Mouse (Mus musculus): Measurements from ENCODE around the gene Slc27a1. TPM values are rescaled to one million over a fixed set of nuclear protein-coding genes. Genes with fewer than 3 reads are reported as not detected.
"Not testable (repeated sequence)": the region's sequence is repeated elsewhere in the genome, so short reads cannot be mapped to it uniquely, and the experiment has no call there.

Slc27a1 gene
- total and polyA plus RNA-seq, 2 experiments = 7.2 to 15.7 TPM

DNA sequence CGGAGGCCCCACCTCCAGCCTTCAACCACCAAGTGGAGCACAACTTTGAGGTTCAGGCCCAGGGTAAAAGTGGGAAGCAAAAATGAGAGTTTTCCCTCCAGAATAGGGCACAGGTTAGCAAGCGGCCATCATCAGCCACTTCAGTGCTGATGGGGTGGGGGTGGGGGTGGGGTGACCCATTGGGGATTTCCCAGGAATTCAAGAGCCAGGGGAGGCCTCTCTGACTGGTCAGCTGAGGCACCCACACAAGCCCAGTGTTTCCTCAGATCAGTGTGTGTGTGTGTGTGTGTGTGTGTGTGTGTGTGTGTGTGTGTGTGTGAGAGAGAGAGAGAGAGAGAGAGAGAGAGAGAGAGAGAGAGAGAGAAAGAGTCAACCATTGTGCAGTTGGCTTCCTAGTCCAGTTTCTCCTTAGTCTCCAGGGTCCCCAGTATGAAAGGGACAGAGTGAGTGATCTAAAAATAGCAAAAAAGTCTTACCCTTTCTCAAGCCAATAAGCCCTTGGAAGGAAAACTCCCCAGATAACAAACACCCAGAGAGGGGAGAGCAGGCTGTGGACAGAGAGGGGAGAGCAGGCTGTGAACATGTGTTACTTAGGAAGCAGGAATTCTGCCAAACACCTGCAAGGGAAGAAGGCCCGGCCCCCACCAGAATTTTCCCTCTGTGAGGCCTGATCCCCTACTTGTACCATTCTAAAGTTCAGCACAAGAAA lies 41.4 kb upstream of the Slc27a1 start:
- Histone ChIP-seq H3K4me1 (ENCODE audit: control insufficient read depth, insufficient read depth, low read length) (no peaks in the 10 kb centered on the region; the same call in 1 of the 2 replicates), H3K27ac (replicated peaks; ENCODE audit: insufficient read depth, low read depth, low read length) (peak overlapping the region; percentile 44), H3K79me2 (ENCODE audit: control insufficient read depth, insufficient read depth, low read length) (no peaks in the 10 kb centered on the region), H3K36me3 (ENCODE audit: control insufficient read depth, insufficient read depth, low read length) (no peaks in the 10 kb centered on the region), H3K27me3 (ENCODE audit: control insufficient read depth, insufficient read depth, low read length) (no peaks in the 10 kb centered on the region), H3K9ac (ENCODE audit: low read depth, low read length) (no peak overlapping the region), H3K4me3 (ENCODE audit: insufficient read depth, low read depth, low read length) (no peak overlapping the region)
- TF ChIP-seq POLR2A (IDR thresholded peaks at IDR 0.05; ENCODE audit: extremely low read depth, insufficient read depth, low read length) = no peak
- TF ChIP-seq CTCF (IDR thresholded peaks at IDR 0.05; ENCODE audit: low read depth, low read length) = no peak
- DNase-seq (ENCODE audit: extremely low read depth, low read depth, low spot score) = no peak
- 71% methylated on average over 3 of the region's 3 CpGs for WGBS

GRCm38 (mm10) chr8:71528362-71529073 lies 40.2 kb upstream of the Slc27a1 start:
- no peak overlapping the region for H3K4me3 ChIP-seq (ENCODE audit: insufficient read depth, low read depth, low read length)
- no peaks in the 10 kb centered on the region; the same call in 1 of the 2 replicates for H3K4me1 ChIP-seq (ENCODE audit: control insufficient read depth, insufficient read depth, low read length)
- peak overlapping the region; percentile 67 for H3K27ac ChIP-seq (replicated peaks; ENCODE audit: insufficient read depth, low read depth, low read length)
- no peaks in the 10 kb centered on the region for H3K27me3 ChIP-seq (ENCODE audit: control insufficient read depth, insufficient read depth, low read length)
- no peaks in the 10 kb centered on the region for H3K36me3 ChIP-seq (ENCODE audit: control insufficient read depth, insufficient read depth, low read length)
- TF ChIP-seq POLR2A (IDR thresholded peaks at IDR 0.05; ENCODE audit: extremely low read depth, insufficient read depth, low read length) = no peak
- no peak for TF ChIP-seq CTCF (IDR thresholded peaks at IDR 0.05; ENCODE audit: low read depth, low read length)
- no peak overlapping the region for H3K9ac ChIP-seq (ENCODE audit: low read depth, low read length)
- H3K79me2 ChIP-seq (ENCODE audit: control insufficient read depth, insufficient read depth, low read length) = no peaks in the 10 kb centered on the region
- no peak for DNase-seq (ENCODE audit: extremely low read depth, low read depth, low spot score)
- WGBS = 78% methylated on average over 11 of the region's 11 CpGs

DNA sequence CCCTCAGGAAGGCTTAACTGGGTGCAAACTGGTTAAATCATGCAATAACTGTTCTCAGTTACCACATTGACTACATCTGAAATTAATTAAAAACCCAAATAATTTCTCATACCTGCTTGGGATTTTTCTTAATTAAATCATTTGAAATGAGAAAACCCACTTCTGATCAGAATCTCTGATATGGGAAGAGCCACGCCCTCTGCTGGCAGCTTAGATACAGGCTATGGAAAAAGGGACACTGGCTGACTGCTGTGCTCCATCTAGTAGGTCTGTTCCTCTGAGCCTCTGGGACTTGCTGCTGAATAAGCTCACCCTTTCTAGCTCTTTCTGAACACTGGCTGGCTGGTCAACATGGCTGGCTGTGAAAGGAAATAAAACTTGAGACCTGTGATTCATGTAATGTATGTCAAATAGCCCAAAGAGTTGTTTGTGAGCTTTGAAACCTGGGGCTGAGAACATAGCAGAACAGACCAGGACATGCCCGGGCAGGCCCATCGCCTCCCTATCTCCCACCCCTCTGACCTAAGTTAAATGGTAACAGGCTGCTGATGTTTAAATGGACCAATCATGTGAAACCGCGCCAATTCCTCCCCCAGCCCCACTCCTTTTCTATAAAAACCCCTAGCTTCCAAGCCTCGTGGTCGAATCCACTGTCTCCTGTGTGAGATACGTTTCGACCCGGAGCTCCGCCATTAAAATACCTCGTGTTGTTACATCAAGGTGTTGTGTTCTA lies 37.8 kb upstream of the Slc27a1 start:
- TF ChIP-seq CTCF (IDR thresholded peaks at IDR 0.05; ENCODE audit: low read depth, low read length) = peak; percentile 40
- H3K27ac ChIP-seq (replicated peaks; ENCODE audit: insufficient read depth, low read depth, low read length); H3K9ac ChIP-seq (ENCODE audit: low read depth, low read length); H3K36me3 ChIP-seq (ENCODE audit: control insufficient read depth, insufficient read depth, low read length); H3K27me3 ChIP-seq (ENCODE audit: control insufficient read depth, insufficient read depth, low read length); H3K79me2 ChIP-seq (ENCODE audit: control insufficient read depth, insufficient read depth, low read length); H3K4me3 ChIP-seq (ENCODE audit: insufficient read depth, low read depth, low read length): not testable (repeated sequence)
- H3K4me1 ChIP-seq (ENCODE audit: control insufficient read depth, insufficient read depth, low read length) = peaks cover 14% of the 10 kb centered on the region
- WGBS = 81% methylated on average over 7 of the region's 12 CpGs
- DNase-seq (ENCODE audit: extremely low read depth, low read depth, low spot score) = peak; percentile 33

DNA sequence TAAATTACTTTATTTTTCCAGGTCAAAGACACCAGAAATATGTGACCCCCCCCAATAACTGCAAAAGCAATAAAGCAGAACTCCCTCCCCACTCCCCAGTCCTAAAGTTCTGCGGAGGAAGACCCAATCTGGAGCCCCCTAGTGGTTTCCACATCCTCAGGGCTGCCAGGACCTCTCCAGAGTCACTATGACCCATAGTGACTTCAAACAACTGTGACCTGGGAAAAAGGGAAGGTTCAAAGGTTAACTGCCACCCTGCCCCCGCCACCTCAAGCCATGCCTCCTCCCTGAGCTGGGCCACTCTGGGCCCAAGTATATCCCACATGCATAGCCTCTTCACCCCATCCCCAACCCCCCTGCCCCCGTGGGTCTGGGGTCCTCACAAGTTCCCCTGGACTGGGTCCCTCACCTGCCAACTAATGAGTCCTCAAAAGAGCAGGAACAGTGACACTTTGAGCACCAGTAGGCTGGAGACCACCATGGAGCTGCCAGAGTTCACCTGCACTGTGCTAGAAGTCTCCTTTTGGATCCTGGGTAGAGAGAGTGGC lies 34.3 kb upstream of the Slc27a1 start:
- Histone ChIP-seq H3K9ac (ENCODE audit: low read depth, low read length) (no peak overlapping the region), H3K79me2 (ENCODE audit: control insufficient read depth, insufficient read depth, low read length) (peaks cover 19% of the 10 kb centered on the region; the same call in 1 of the 2 replicates), H3K36me3 (ENCODE audit: control insufficient read depth, insufficient read depth, low read length) (no peaks in the 10 kb centered on the region), H3K4me3 (ENCODE audit: insufficient read depth, low read depth, low read length) (no peak overlapping the region), H3K27me3 (ENCODE audit: control insufficient read depth, insufficient read depth, low read length) (no peaks in the 10 kb centered on the region), H3K27ac (replicated peaks; ENCODE audit: insufficient read depth, low read depth, low read length) (peak overlapping the region; percentile 58), H3K4me1 (ENCODE audit: control insufficient read depth, insufficient read depth, low read length) (peaks cover 23% of the 10 kb centered on the region)
- 34% methylated on average over 3 of the region's 3 CpGs for WGBS
- DNase-seq (ENCODE audit: extremely low read depth, low read depth, low spot score) = peak; percentile 81
- TF ChIP-seq POLR2A (IDR thresholded peaks at IDR 0.05; ENCODE audit: extremely low read depth, insufficient read depth, low read length) = no peak
- TF ChIP-seq CTCF (IDR thresholded peaks at IDR 0.05; ENCODE audit: low read depth, low read length) = peak; percentile 52; the same call in 1 of the 2 replicates

DNA sequence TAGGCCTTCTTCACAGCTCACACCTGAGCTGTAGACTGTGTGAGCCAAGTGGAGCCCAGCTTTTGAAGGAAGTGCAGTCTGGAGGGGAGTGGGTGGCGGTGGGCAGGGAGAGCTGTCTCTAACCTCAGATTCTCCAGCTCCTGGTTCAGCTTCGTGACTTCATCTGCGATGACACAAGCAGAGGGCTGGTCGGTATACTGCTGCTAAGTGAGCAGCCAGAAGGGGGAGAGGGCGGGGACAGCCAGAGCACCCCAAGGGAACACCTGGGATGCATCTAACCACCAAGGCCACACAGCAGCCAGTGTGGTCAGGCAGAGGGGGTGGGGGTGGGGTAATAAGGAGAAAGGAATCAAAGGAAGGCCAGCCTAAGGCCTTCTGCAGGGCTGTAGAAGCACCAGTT lies 33.0 kb upstream of the Slc27a1 start:
- no peaks in the 10 kb centered on the region for H3K27me3 ChIP-seq (ENCODE audit: control insufficient read depth, insufficient read depth, low read length)
- DNase-seq (ENCODE audit: extremely low read depth, low read depth, low spot score) = no peak
- H3K4me3 ChIP-seq (ENCODE audit: insufficient read depth, low read depth, low read length) = peak overlapping the region; percentile 74; the same call in 1 of the 2 replicates
- WGBS = 63% methylated on average over 5 of the region's 5 CpGs
- H3K27ac ChIP-seq (replicated peaks; ENCODE audit: insufficient read depth, low read depth, low read length) = peak overlapping the region; percentile 35; the same call in 1 of the 2 replicates
- TF ChIP-seq POLR2A (IDR thresholded peaks at IDR 0.05; ENCODE audit: extremely low read depth, insufficient read depth, low read length) = no peak
- no peak for TF ChIP-seq CTCF (IDR thresholded peaks at IDR 0.05; ENCODE audit: low read depth, low read length)
- H3K4me1 ChIP-seq (ENCODE audit: control insufficient read depth, insufficient read depth, low read length) = peaks cover 23% of the 10 kb centered on the region
- H3K79me2 ChIP-seq (ENCODE audit: control insufficient read depth, insufficient read depth, low read length) = peaks cover 19% of the 10 kb centered on the region; the same call in 1 of the 2 replicates
- peak overlapping the region; percentile 88 for H3K9ac ChIP-seq (ENCODE audit: low read depth, low read length)
- H3K36me3 ChIP-seq (ENCODE audit: control insufficient read depth, insufficient read depth, low read length) = no peaks in the 10 kb centered on the region

Measured in liver, adult 2 months (tissue).